Mouse (Mus musculus): ENCODE results near the gene Tbc1d4. TPM values are rescaled to one million over a fixed set of nuclear protein-coding genes. Genes with fewer than 3 reads are reported as not detected.

The Tbc1d4 gene
- polyA plus RNA-seq, 1 experiment, result 3.6 TPM

DNA sequence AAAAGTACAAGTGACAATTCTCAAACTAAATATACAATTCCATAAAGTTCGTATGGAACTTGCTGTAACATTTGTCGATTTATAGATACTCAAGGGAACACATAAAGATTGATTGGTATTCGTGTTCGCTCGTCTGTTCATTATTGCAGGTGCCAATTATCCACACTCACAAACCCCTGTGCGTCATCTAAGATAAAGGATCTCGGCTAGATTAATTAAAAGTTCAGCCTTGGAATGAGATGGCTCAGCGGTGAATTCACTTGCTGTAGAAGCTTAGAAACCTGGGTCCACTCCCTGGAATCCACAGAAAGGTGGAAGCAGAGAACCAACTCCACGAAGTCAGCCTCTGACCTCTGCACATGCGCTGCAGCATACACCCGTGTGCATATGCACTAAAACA, 107.5 kb downstream of the Tbc1d4 start:
- H3K79me2 ChIP-seq (ENCODE audit: control insufficient read depth, insufficient read depth), result no peaks in the 10 kb centered on the region
- H3K4me3 ChIP-seq, result no peak overlapping the region
- TF ChIP-seq SRF (IDR thresholded peaks at IDR 0.05; ENCODE audit: control insufficient read depth, insufficient read length, low read depth), result no peak
- no peak for TF ChIP-seq POLR2A (IDR thresholded peaks at IDR 0.05; ENCODE audit: insufficient read length, low read depth)
- TF ChIP-seq CEBPB (IDR thresholded peaks at IDR 0.05; ENCODE audit: insufficient read depth, poor library complexity, severe bottlenecking), result no peak
- no peak for TF ChIP-seq TCF12 (IDR thresholded peaks at IDR 0.05; ENCODE audit: insufficient read depth, poor library complexity, severe bottlenecking)
- no peak overlapping the region for H3ac ChIP-seq (ENCODE audit: control insufficient read depth, insufficient read length)
- no peaks in the 10 kb centered on the region for H3K36me3 ChIP-seq (ENCODE audit: control insufficient read depth, insufficient read depth)
- H3K4me2 ChIP-seq (ENCODE audit: low read depth), result no peak overlapping the region
- H3K27me3 ChIP-seq (ENCODE audit: control insufficient read depth, insufficient read depth, insufficient read length), result no peaks in the 10 kb centered on the region

DNA sequence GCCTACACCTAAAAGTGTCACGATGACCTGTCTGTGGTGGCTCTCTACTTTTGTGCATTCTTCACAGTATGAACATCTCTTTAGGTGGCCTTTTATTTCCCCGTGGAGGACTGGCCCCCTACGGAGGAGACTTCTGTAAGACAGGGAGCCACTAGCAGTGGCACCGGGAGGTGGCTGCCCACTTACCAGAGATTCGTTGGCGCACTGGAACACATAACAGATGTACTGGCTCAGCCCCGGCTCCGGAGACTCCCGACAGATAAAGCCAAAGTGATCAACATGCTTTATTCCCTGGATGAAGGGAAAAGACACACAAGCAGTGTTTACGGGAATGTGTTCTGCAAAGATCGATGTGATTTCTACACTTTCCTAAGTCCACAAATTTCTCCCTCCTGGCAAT, 108.2 kb downstream of the Tbc1d4 start:
- H3K36me3 ChIP-seq (ENCODE audit: control insufficient read depth, insufficient read depth), result no peaks in the 10 kb centered on the region
- no peak overlapping the region for H3K4me2 ChIP-seq (ENCODE audit: low read depth)
- TF ChIP-seq E2F4 (IDR thresholded peaks at IDR 0.05; ENCODE audit: insufficient read depth) (no peak), MYOG (IDR thresholded peaks at IDR 0.05; ENCODE audit: control insufficient read depth in 1 of 3, insufficient read depth in 1 of 3, insufficient read length in 2 of 3, low read depth in 2 of 3) (no peak), POLR2A (IDR thresholded peaks at IDR 0.05; ENCODE audit: insufficient read length, low read depth) (no peak)
- no peak overlapping the region for H3ac ChIP-seq (ENCODE audit: control insufficient read depth, insufficient read length)
- no peaks in the 10 kb centered on the region for H3K27me3 ChIP-seq (ENCODE audit: control insufficient read depth, insufficient read depth, insufficient read length)
- H3K4me3 ChIP-seq, result no peak overlapping the region
- H3K79me2 ChIP-seq (ENCODE audit: control insufficient read depth, insufficient read depth), result no peaks in the 10 kb centered on the region

DNA sequence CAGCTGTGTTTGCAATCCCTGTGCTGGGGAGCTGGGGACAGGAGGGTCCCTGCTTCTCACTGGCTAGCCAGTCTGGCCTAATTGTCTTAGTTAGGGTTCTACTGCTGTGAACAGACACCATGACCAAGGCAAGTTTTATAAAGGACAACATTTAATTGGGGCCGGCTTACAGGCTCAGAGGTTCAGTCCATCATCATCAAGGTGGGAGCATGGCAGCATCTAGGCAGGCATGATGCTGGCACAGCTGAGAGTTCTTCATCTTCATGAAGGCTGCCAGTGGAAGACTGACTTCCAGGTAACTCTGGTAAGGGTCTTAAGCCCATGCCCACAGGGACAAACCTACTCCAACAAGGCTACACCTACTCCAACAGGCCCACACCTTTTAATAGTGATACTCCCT, 109.2 kb downstream of the Tbc1d4 start:
- H3K36me3 ChIP-seq (ENCODE audit: control insufficient read depth, insufficient read depth), result no peaks in the 10 kb centered on the region
- H3ac ChIP-seq (ENCODE audit: control insufficient read depth, insufficient read length), result no peak overlapping the region
- no peak for TF ChIP-seq TCF12 (IDR thresholded peaks at IDR 0.05; ENCODE audit: insufficient read depth, poor library complexity, severe bottlenecking)
- TF ChIP-seq MYOG (IDR thresholded peaks at IDR 0.05; ENCODE audit: control insufficient read depth in 1 of 3, insufficient read depth in 1 of 3, insufficient read length in 2 of 3, low read depth in 2 of 3), result no peak
- TF ChIP-seq USF1 (IDR thresholded peaks at IDR 0.05; ENCODE audit: low read depth), result no peak
- TF ChIP-seq POLR2A (IDR thresholded peaks at IDR 0.05; ENCODE audit: insufficient read length, low read depth), result no peak
- TF ChIP-seq SRF (IDR thresholded peaks at IDR 0.05; ENCODE audit: control insufficient read depth, insufficient read length, low read depth), result no peak
- TF ChIP-seq TCF3 (IDR thresholded peaks at IDR 0.05; ENCODE audit: insufficient read length, low read depth), result no peak
- TF ChIP-seq POLR2AphosphoS2 (IDR thresholded peaks at IDR 0.05; ENCODE audit: insufficient read length, low read depth), result no peak
- no peak for TF ChIP-seq MAX (IDR thresholded peaks at IDR 0.05; ENCODE audit: low read depth)
- no peak for TF ChIP-seq REST (IDR thresholded peaks at IDR 0.05; ENCODE audit: insufficient read depth, insufficient read length)
- TF ChIP-seq CEBPB (IDR thresholded peaks at IDR 0.05; ENCODE audit: insufficient read depth, poor library complexity, severe bottlenecking), result no peak
- no peak for TF ChIP-seq MYOD1 (IDR thresholded peaks at IDR 0.05; ENCODE audit: control insufficient read depth in 1 of 3, insufficient read length in 2 of 3, low read depth in 2 of 3)
- TF ChIP-seq E2F4 (IDR thresholded peaks at IDR 0.05; ENCODE audit: insufficient read depth), result no peak
- H3K79me2 ChIP-seq (ENCODE audit: control insufficient read depth, insufficient read depth), result no peaks in the 10 kb centered on the region
- no peak overlapping the region for H3K4me3 ChIP-seq
- no peaks in the 10 kb centered on the region for H3K27me3 ChIP-seq (ENCODE audit: control insufficient read depth, insufficient read depth, insufficient read length)
- H3K4me2 ChIP-seq (ENCODE audit: low read depth), result no peak overlapping the region

DNA sequence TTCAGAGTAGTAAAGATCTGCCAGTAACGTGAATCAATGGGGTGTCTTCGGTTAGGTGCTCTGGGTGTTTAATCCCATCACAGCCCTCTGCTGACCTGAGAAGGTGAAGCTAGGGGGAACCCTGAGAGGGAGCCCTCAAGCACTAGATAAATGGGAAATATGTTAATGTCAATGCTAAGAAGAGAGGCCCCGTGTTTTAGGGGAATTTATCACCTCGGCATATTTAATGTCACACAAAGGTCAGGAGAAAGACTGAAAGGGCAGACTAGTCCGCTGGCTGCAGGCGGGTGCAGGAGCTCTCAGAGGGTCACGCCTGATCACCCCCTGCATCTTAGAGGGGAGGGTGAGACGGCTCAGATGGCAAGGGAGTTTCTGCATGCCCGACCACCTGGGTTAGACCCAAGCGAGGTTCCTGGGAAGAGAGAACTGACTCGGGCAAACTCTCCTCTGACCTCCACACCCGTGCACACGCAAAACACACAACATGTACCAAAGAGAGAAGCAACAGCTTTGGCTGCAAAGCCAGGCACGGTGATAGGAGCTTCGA, 120.7 kb downstream of the Tbc1d4 start:
- TF ChIP-seq E2F4 (IDR thresholded peaks at IDR 0.05; ENCODE audit: insufficient read depth) (no peak), MYOD1 (IDR thresholded peaks at IDR 0.05; ENCODE audit: control insufficient read depth in 1 of 3, insufficient read length in 2 of 3, low read depth in 2 of 3) (no peak), POLR2AphosphoS2 (IDR thresholded peaks at IDR 0.05; ENCODE audit: insufficient read length, low read depth) (no peak), TCF3 (IDR thresholded peaks at IDR 0.05; ENCODE audit: insufficient read length, low read depth) (no peak), MYOG (IDR thresholded peaks at IDR 0.05; ENCODE audit: control insufficient read depth in 1 of 3, insufficient read depth in 1 of 3, insufficient read length in 2 of 3, low read depth in 2 of 3) (no peak), CEBPB (IDR thresholded peaks at IDR 0.05; ENCODE audit: insufficient read depth, poor library complexity, severe bottlenecking) (no peak), USF1 (IDR thresholded peaks at IDR 0.05; ENCODE audit: low read depth) (no peak), SRF (IDR thresholded peaks at IDR 0.05; ENCODE audit: control insufficient read depth, insufficient read length, low read depth) (no peak), TCF12 (IDR thresholded peaks at IDR 0.05; ENCODE audit: insufficient read depth, poor library complexity, severe bottlenecking) (no peak), POLR2A (IDR thresholded peaks at IDR 0.05; ENCODE audit: insufficient read length, low read depth) (no peak), MAX (IDR thresholded peaks at IDR 0.05; ENCODE audit: low read depth) (no peak), REST (IDR thresholded peaks at IDR 0.05; ENCODE audit: insufficient read depth, insufficient read length) (no peak)
- H3ac ChIP-seq (ENCODE audit: control insufficient read depth, insufficient read length), result no peak overlapping the region
- H3K36me3 ChIP-seq (ENCODE audit: control insufficient read depth, insufficient read depth), result no peaks in the 10 kb centered on the region
- no peaks in the 10 kb centered on the region for H3K27me3 ChIP-seq (ENCODE audit: control insufficient read depth, insufficient read depth, insufficient read length)
- no peak overlapping the region for H3K4me3 ChIP-seq
- no peak overlapping the region for H3K4me2 ChIP-seq (ENCODE audit: low read depth)
- H3K79me2 ChIP-seq (ENCODE audit: control insufficient read depth, insufficient read depth), result no peaks in the 10 kb centered on the region

DNA sequence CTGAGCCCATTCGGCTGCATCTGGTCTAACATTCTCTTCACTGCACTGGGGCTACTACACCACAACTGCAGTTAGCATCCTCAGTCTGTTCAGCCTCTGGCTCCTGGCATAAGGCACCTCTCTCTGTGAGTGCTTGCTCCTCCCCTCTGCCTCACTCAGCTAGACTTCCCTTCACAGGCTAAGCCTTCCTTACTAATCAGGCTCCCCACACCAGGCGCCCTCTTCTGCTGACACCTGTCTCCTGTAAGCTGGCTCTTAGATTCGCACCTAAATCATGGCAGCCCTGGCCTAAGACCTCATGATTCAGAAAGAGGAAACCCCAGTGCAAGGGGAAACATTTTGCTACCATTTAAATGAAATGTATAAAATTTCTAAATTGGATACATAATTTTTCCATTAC, 122.4 kb downstream of the Tbc1d4 start:
- Histone ChIP-seq H3K27me3 (ENCODE audit: control insufficient read depth, insufficient read depth, insufficient read length) (no peaks in the 10 kb centered on the region), H3K4me3 (no peak overlapping the region), H3K79me2 (ENCODE audit: control insufficient read depth, insufficient read depth) (no peaks in the 10 kb centered on the region), H3K36me3 (ENCODE audit: control insufficient read depth, insufficient read depth) (no peaks in the 10 kb centered on the region), H3K4me2 (ENCODE audit: low read depth) (no peak overlapping the region), H3ac (ENCODE audit: control insufficient read depth, insufficient read length) (no peak overlapping the region)
- TF ChIP-seq POLR2AphosphoS2 (IDR thresholded peaks at IDR 0.05; ENCODE audit: insufficient read length, low read depth) (no peak), CEBPB (IDR thresholded peaks at IDR 0.05; ENCODE audit: insufficient read depth, poor library complexity, severe bottlenecking) (no peak), POLR2A (IDR thresholded peaks at IDR 0.05; ENCODE audit: insufficient read length, low read depth) (no peak), TCF3 (IDR thresholded peaks at IDR 0.05; ENCODE audit: insufficient read length, low read depth) (no peak), USF1 (IDR thresholded peaks at IDR 0.05; ENCODE audit: low read depth) (no peak), TCF12 (IDR thresholded peaks at IDR 0.05; ENCODE audit: insufficient read depth, poor library complexity, severe bottlenecking) (no peak), MYOD1 (IDR thresholded peaks at IDR 0.05; ENCODE audit: control insufficient read depth in 1 of 3, insufficient read length in 2 of 3, low read depth in 2 of 3) (no peak), MAX (IDR thresholded peaks at IDR 0.05; ENCODE audit: low read depth) (no peak), MYOG (IDR thresholded peaks at IDR 0.05; ENCODE audit: control insufficient read depth in 1 of 3, insufficient read depth in 1 of 3, insufficient read length in 2 of 3, low read depth in 2 of 3) (no peak), E2F4 (IDR thresholded peaks at IDR 0.05; ENCODE audit: insufficient read depth) (no peak), SRF (IDR thresholded peaks at IDR 0.05; ENCODE audit: control insufficient read depth, insufficient read length, low read depth) (no peak), REST (IDR thresholded peaks at IDR 0.05; ENCODE audit: insufficient read depth, insufficient read length) (no peak)

Data from myocyte (in vitro differentiated cells).